Mouse (Mus musculus) spleen, embryonic (tissue): Measurements from ENCODE around the gene Zfp867.

ENCODE experiments used
- CTCF ChIA-PET: fragments of 350-600 bp; sonication (Branson Sonifier 250); formaldehyde crosslinking; loops from one replicate; lab custom pipeline; 2022; lab: Charles Lee

The Zfp867 gene

DNA sequence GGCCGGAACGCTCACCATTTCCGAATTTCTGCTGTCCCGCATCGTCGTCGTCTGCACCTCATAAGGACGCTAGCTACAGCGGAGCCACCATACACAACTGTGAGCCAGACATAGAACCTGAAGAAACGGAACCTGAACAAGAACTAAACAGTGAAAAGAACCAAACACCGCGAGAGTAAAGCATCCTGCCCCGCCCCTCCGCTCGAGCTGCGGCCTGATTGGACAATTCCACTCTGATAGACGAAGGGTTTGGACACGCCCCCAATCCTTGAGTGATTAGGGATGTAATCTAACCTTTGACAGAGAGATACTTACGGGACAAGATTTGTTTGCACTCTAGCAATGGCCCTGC, at the start of gene Zfp867:
Gene Zfp867, minus strand, starts transcription at position 149 of the 352 bp plus-strand sequence.
- CTCF ChIA-PET, result interaction anchor here (0.7 kb wide), 1 partner anchor 296 kb away, joined by 3 read pairs; no protein-coding TSS in a partner anchor

DNA sequence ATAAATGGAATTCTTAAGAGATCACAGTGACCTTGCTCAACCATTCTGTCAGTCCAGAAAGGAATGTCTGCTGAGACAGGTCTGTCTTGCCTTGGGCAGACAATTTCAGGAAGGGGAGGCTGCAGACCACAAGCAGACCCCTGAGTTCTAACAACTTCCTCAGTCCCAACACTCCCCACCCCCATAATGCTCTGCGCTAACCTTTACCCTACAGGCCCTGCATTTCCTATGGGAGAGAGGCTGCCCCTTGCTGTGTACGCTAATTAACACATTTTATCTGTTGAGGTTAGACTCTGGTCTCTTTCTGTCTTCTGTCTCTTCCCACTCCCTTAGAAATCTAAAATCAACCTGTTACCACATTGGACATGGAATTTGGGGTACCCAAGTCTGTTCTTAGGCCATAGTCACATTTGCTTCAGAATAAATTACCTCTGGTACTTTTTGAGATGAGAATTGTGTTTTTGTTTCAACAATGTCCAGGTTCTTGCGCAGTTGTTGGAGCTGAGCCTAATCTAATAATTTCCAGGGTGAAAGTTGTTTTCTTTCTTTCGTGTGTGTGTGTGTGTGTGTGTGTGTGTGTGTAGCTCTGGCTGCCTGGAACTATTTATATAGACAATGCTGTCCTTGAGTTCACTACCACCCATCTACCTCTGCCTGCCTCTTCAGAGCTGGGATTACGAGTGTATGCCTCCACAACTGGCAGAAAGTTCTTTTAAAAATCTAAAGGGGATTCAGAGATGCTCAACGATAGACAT, 47.6 kb upstream of the Zfp867 start:
- CTCF ChIA-PET, result no interaction called here

DNA sequence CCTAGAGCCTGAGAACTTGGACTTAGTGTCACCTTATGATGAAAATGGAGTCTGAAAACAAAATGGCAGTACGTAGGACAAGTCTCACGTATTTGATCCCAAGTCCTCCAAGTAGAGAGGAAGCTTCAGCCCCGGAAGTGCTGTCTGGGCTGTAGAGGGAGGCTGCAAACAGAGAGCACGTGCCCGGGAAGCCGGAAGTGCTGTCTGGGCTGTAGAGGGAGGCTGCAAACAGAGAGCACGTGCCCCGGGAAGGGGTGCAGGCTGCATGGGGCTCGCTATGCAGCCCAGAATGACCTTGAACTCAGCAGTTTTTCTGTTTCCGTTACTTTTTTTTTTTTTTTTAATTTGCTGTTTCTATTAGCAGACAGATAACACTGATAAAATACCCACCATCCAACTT, 46.0 kb upstream of the Zfp867 start:
- CTCF ChIA-PET, result interaction anchor here (0.7 to 1.2 kb wide), 2 partner anchors 50 to 1023 kb away, joined by 3 to 5 read pairs; no protein-coding TSS in a partner anchor

DNA sequence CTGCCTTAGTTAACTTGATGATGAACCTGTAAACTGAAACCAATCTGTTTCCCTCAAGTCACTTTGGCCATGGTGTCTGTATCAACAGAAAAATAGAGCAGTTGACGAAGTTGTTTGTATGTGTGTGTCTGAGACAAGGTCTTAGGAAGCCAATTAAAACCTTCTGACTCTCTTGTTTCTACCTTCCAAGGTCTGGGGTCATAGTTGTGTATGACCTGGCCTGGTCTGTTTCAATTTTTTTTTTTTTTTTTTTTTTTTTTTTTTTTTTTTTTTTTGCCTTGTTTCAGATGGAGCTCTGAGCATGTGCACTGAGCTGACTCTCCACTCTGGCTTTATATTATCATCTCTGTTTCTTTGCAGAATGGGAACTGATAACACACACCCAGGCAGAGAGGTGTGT, 45.2 kb upstream of the Zfp867 start:
- CTCF ChIA-PET, result interaction anchor here (0.6 kb wide), 1 partner anchor 1210 kb away, joined by 3 read pairs; no protein-coding TSS in a partner anchor

DNA sequence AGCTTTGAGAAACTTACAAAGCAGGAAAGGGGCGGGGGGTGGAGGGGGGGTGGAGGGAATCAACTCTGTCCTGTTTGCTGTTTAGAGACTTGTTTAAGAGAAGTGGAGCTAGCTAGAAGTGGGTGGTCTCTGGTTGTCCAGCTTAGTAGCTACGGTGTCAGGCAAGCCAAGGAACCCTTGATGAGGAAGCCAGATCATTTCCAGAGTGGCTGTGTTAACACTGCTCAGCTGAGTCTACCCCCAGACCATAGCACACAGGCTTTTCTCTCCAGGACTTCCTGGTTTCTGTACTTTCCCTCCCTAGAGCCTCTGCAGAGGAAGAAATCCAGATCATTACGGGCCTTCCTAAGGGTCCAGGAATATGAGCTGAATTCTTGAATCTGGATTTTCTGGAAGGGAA, 42.5 kb upstream of the Zfp867 start:
- CTCF ChIA-PET, result no interaction called here

DNA sequence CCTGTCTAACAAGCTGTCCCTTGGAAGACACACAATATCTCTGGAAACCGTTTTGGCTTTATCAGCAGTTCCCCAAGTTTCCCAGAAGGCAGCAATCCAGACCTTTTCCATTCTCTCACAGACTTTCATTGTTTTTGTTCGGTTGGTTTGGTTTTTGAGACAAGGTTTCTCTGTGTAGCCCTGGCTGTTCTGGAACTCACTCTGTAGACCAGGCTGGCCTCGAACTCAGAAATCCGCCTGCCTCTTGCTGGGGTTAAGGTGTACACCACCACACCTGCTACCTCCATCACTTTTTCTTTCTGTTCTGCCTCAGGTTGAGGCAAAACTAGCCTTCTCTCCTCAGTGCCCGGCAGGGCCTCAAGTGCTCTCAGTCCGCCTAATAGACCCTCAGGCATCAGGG, 42.1 kb upstream of the Zfp867 start:
- CTCF ChIA-PET, result no interaction called here

DNA sequence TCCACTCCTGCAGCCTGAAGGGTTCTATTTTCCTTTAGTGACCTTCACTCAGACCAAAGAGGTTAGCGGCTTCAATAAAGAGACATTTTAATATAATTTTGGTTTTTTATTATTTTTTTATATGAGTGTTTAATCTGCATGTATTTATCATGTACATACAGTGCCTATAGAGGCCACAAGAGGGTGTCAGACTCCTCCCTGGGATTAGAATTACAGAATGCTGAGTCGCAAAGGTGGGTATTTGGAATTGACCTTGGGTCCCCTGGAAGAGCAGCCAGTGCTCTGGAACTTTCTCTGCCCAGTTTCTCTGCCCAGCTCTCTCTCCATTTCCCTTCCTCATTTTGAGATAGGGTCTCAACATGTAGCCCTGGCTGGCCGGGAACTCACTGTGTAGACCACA, 41.3 kb upstream of the Zfp867 start:
- CTCF ChIA-PET, result no interaction called here

DNA sequence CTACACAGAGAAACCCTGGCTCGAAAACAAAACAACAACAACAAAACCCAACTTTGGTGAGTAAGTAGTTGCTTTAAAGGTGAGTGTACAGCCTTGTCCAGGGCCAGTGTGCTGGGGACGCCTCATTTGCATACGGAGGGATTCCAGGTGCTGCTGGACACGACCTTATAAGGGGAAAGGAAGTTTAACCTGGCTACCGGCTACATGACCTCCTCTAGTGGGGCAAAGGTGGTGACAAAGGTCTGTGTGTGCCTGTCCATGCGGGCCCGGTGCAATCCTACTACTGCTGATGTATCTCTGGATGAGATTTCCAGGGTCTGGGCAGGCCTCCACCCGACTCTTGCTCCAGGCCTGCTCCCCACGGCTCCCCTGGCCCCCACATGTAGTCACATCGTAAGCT, 40.5 kb upstream of the Zfp867 start:
- CTCF ChIA-PET, result no interaction called here

DNA sequence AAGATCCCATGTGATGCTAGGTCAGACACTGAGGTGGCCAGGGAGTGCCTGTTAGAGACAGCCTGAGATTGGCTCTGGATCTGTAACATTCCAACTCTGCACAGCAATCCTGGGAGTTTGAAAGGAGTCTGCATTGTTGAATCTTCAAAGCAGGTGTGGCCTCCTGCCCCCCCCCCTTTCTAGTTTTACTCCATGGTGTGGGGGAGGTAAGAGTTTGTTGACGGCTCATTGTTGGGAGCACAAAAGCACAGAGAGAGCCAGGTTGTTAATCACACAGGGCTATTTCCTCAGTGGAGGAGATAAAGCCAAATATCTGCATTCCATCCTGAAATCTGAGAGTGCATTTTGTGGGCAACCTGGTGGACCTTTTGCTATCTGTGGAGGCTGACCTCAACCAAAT, 39.3 kb upstream of the Zfp867 start:
- CTCF ChIA-PET, result no interaction called here

DNA sequence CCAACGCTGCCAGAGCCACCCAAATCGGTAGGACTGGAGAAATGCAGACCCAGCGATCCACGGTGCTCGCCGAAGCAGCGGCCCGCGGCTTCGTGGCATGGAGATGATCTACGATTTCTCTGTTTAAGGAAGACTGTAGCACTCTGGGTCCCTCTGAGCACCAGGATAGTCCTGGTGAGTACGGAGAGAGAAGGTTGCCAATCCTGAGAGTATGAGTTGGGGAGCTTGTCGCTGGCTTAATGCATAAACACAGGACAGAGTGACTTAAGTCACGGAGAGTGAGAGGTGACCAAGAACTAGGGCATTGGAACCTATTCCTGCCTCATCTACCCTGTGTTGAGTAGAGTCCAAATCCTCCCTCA, 34.4 kb upstream of the Zfp867 start:
- CTCF ChIA-PET, result interaction anchor here (1.6 kb wide), 1 partner anchor 11 kb away, joined by 3 read pairs; no protein-coding TSS in a partner anchor

DNA sequence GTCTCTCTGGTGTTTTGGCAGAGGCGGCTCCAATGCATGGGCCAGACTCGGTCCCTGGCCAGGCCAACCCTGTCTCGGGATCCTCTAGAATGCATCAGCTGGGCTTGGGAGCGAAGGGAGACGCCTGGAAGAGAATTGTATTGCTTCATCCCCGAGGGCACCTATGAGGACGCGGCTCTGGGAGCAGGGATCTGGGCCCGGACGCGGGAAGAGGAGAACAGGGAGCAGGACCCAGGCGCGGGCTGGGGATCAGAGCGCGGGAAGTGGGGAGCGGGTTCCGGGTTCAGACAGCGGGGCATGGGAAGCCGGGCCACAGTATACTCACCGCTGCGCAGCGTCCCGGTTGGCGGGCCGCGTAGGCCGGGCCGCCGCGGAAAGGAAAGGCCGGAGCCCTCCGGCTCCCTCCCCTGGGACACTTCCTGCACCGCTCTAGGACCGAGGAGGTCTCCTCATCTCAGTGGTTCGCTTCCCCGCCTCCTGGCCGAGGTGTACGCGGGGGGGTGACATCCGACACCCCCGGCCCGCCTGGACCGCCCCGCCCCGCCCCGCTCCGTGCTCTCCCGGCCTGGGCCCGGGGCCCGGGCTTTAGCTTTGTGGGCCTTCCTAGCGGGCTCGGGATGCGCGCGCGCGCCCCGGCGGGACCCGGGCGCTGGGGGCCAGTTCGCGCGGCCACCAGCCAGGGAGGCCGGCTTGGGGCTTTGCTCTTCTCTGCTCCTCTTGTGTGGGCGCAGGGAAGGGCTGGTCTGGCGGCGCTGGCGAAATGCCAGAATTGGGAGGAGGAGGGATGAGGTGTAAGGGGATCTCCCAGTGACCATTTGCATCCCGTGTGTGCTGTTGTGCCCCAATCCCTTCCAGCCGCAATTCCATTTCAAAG, 33.8 kb upstream of the Zfp867 start:
- CTCF ChIA-PET, result interaction anchor here (0.6 to 1.6 kb wide), 2 partner anchors 10 to 964 kb away, joined by 3 read pairs; no protein-coding TSS in a partner anchor

DNA sequence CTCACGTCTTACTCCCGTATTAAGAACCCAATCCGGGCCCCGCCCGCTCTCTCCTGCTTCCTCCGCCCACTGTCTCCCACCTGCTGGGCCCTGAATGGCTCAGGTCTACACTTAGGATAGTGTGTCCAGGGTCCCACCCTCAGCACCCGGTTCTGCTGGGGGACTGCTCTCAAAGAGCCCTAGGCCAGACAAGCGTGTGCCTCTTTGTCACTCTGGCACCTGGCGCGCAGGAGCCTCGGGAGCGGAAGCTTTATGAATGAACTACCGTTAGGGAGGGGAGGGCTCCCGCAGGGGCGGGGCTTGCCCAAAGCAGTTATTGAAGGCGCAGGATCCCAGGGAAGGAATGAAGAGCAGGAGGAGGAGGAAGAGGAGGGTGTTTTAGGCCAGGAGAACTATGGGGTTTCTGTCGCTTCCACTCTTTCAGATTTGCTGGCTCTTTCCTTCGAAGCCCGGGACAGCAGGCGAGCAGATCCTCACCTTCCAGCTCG, 33.1 kb upstream of the Zfp867 start:
- CTCF ChIA-PET, result interaction anchor here (0.6 to 1.6 kb wide), 2 partner anchors 10 to 964 kb away, joined by 3 read pairs; no protein-coding TSS in a partner anchor

DNA sequence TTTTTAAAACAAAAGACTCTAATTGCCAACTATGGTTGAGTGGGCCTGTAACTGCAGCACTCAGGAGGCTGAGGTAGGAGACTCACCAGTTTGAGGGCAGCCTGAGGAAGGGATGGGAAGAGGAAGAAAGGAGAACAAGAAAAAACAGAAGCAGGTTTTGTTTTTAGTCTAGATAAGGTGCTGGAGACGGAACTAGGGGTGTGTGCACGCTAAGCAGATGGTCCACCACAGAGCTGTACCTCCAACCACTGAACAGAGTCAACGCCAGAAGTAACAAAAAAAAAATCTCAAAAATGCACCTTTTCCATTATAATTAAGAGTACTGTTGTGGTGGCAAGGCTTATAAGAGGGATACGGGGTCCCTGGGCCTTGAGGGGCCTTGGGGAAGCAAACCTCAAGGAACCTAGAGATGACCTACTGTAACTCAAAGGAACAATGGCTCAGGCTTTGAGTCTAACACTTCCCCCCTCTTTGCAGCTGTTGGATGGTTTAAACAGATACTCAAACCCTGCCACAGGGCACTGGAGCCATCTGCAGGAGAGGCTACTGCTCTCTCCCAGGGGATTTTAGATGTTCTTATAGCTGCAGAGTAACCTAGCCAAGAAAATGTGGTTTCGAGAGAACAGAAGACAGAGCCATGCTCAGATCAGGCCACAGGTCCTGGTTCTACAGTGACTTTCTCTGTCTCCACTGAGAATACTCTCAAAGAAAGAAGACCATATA, 29.9 kb upstream of the Zfp867 start:
- CTCF ChIA-PET, result no interaction called here

DNA sequence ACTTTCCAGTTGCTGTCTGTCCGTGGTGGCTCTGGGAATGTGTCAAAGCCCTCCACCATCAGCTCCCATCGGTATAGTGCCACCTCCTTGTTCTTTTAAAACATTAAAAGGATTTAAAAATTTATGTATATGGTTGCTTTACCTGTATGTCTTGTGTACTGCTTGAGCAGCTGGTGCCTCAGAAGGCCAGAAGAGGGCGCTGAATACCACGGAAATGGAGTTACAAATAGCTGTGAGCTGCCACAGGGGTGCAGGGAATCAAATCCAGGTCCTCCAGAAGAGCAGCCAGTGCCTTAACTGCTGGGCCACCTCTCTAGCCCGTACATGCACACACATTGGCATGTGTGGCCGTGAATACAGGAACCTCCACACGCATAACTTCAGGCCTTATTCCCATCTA, 25.5 kb upstream of the Zfp867 start:
- CTCF ChIA-PET, result no interaction called here

DNA sequence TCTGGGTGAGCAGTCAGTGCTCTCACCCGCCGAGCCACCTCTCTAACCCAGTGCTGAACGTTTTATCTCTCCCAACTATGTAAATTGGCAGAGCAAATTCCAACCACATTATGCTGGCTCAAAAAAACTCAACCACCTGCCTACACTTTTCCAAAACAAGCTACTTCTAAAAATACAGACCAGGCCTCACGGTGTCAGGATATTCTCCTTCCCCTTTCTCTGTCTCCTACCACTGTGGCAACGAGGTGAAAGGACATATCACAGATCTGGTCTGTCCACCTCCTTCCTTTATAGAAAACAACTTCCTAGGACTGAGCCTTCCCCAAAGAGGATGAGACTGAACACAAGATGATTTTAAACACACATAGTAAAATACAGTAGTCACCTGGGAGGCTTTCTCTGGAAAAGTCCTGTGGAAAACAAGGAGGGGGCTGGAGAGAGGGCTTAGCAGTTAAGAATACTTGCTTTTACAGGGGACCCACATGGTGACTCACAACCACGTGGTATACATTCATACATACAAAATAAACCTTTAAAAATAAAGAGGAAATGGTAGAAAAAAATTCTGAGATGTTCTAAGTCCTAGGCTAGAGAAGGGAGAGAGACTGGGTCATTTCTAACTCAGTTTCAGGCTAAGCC, 24.5 kb upstream of the Zfp867 start:
- CTCF ChIA-PET, result no interaction called here

DNA sequence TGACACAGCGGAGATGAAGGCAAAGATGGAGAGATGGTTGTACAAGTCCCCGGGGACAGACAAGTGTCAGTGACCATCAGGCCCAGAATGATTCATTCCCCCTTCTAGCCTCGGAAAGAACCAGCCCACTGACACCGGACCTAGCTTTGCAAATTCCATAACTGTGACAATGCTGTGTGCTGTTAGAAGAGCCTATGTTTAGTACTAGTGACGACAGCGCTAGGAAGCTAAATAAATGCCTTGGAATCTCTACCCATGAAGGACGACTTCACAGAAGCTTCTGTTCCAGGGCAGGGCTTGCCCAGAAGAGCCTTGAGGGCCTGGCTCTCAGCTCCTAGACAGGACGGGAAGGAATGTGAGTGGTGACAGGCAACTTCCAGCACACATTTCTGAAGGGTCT, 13.9 kb upstream of the Zfp867 start:
- CTCF ChIA-PET, result no interaction called here

DNA sequence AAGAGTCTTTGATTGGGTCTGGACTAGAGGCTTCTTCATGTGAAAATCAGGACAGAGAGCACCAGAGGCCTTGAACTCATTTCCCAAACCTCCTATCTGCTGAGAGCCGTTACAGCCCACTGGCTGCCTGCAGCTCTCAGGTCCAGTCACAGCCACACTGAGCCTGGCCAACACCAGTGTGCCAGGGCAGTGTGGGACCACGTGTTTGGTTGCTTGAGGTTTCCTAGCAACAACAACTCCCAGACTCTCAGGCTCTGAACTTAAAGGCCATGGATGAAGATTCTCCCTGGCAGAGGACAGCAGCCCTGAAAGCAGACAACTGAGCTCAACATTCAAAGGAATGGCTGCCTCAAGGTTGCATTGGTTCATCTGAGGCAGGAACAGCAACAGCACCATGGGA, 13.4 kb upstream of the Zfp867 start:
- CTCF ChIA-PET, result no interaction called here

DNA sequence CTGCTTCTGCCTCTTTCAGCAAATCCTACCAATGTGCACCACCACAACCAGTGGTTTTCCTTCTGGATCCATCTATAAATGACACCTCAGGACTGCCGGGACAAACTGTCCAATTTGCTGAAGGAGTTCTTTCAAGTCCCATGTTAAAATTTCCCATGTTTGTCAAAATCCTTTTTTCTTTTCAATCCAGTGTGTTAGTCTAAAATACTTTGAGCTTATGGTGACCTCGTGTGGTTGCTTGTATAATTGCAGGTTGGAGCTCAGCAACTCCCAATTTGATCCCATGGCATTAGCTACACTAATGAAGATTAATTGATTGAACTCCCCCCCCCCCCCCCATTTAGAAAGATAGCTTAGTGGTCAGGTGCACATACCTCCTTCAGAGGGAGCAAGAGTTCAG, 10.9 kb upstream of the Zfp867 start:
- CTCF ChIA-PET, result interaction anchor here (0.7 to 1.0 kb wide), 3 partner anchors 180 to 525 kb away, joined by 3 to 8 read pairs (median 6); no protein-coding TSS in a partner anchor

DNA sequence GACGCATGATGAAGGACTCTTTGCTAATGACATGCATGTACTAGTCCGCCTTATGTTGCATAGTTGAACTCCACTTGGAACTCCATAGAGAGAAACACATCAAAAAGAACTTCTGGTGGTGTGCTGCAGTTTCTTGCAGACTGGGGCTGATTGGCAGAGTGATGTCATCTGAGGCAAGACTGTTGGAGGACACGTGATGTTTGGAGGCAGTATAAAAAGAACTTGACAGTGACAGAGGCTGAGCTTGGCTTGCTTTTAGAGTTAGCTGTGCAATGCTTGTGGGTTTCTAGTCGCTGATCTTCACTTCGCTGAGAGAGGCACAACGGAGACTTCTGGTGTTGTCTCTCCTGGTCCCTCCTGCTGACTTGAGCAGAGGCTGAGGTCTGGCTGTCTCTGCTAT, 5.0 kb upstream of the Zfp867 start:
- CTCF ChIA-PET, result no interaction called here

DNA sequence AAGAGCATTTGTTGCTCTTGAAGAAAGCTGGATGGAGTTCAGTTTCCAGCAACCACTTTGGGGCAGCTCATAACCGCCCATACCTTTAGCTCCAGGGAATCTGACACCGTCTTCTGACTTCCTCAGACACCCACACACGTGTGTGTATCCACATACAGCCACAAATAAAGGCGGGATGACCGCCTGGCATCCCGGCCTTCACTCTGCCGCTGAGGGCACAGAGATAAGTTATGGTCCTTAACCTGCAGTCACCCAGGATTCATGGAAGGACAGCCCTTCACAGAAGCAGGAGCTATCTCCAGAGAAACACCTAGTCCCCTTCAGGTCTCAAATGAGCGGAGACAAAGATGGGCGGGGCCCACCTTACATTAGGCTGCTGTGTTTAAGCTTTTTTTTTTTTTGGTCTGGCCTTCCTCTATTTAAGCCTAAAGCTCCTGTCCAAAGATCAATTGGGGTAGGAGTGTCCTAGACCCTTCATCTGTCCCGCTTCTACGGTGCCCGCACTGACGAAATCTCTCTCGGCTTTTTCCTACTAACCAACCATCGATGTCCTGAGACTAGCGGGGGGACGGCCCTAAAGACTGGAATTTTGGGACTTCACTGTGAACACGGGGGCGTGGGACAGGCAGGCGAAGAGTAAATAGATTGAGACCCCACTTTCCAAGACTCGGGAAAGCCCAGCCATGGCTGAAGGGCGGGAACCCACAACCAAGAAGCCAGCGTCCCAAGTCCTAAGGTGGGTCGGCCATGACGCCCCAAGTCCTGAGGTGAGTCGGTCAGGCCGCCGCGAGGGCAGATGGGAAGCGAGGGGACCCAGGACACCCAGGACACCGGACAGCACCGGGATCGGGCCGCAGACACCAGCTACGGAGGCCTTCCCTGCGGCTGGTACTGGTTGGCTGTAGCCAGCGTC, 605 bp downstream of the Zfp867 start:
- CTCF ChIA-PET, result interaction anchor here (0.7 kb wide), 1 partner anchor 297 kb away, joined by 3 read pairs; no protein-coding TSS in a partner anchor
